Mouse (Mus musculus): ENCODE measurements around the gene Six5.

- TF ChIP-seq CTCF (conservative IDR thresholded peaks at IDR 0.05; ENCODE audit: low read length), result no peak
- no peak for TF ChIP-seq POU5F1 (IDR thresholded peaks at IDR 0.05; ENCODE audit: borderline replicate concordance, low read length)
- no peak for TF ChIP-seq NANOG (IDR thresholded peaks at IDR 0.05; ENCODE audit: borderline replicate concordance, low read length)
These were observed 52.4 kb downstream of the Six5 start for GRCm38 (mm10) chr7:19146793-19147192.

Measured in E14TG2a.4 (cell line).